Mouse (Mus musculus) spleen, postnatal 0 days (tissue): ENCODE results near the gene 4930451I11Rik. TPM values are rescaled to one million over a fixed set of nuclear protein-coding genes. Genes with fewer than 3 reads are reported as not detected.

Experiments
- polyA plus RNA-seq: library from polyadenylated mRNA; unstranded; fragments of >200 nt; fragmentation: Nextera tagmentation; extraction: Ambion mirVana; gene quantifications from 2 replicates; pipeline ENCODE4 v1.2.1, GENCODE M21; 2015

Gene 4930451I11Rik
- not detected in 2 replicates for polyA plus RNA-seq

GRCm38 (mm10) chr7:126831539-126831938 is at the start of gene 4930451I11Rik:
Gene 4930451I11Rik (minus strand): TSS chr7:126831639.

DNA sequence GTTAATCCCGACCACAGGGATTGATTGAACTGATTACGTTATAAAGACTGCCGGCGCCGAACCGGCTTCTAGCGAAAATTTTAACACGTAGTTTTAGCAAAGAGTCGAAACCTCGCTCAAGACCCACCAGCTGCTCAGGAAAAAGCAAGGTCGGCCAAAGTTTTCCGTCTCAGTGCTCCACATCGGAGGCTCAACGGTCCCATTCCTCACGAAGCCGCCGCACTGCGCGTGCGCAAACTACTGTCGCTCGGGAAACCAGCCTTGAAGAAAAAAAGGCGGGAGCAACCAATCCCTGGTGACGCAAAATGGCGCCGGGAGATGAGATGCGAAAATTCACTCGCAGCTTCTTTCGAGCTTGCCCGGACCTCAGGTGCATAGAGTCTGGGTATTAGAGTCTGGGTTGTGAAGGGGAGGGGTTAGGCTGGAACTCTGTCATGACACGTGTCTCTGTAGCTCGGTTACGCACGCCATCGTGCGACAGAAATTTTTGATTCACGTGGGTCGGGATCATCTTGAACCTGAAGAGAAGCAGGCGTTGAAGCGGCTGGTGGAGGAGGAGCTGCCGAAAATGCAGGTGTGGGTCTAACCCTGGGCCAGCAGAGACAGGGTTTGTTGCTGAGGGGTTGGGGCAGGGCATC is 30.8 kb upstream of the 4930451I11Rik start, which contains the start of gene Ino80e:
Gene Ino80e, minus strand, starts transcription at position 231 of the 638 bp plus-strand sequence.

DNA sequence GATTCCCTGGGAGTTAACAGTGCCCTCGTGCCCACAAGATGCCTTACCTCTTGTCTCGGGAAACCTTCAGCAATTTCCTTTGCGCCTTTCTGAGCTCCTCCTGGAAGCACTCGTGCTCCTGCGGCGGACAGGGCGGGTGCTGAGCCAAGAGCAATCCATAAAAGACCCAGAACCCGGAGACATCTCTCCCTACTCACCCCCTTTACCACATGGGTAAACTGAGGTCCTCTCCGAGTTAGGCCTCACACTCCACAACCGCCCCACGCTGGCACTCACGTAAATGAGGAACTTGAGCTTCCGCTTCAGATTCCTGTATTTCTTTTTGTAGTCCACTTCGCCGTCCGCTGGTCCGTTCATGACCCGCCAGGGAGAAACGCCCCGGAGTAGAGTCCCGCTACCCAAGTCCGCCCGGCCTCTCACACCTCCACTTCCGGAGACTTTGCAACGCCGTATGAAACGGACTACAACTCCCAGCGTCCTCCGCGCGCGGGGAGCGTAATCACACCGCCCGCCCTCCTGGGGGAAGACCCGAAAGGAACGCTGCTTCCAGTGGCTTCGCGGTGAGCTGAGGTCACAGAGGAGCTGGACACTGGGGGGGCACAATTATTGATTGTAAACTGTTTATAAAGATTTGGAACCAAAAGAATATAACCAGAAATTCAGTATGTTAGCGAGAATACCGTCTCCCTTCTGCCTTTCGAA is 30.1 kb upstream of the 4930451I11Rik start, which contains the start of gene Hirip3:
Gene Hirip3, plus strand, starts transcription at position 544 of the 702 bp plus-strand sequence.

DNA sequence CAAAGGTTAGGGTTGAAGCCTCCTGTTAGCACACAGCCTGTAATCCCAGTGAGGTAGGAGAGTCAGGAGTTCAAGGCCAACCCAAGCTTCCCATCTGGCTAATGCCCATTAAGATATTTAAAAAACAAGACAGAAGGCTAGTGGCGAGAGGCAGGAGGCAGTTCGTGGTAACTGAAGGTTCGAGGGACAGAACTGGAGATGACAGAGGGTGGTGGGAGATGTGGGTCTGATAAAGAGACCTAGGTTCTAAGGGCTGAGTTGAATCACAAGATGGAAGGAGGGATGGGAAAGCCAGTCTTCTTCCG is 15.6 kb upstream of the 4930451I11Rik start, which contains the start of gene Doc2a:
Gene Doc2a, plus strand, starts transcription at position 301 of the 305 bp plus-strand sequence.

GRCm38 (mm10) chr7:126797411-126798126 is 33.9 kb downstream of the 4930451I11Rik start, which contains the start of gene Fam57b:
Gene Fam57b (plus strand): TSS chr7:126797668.

DNA sequence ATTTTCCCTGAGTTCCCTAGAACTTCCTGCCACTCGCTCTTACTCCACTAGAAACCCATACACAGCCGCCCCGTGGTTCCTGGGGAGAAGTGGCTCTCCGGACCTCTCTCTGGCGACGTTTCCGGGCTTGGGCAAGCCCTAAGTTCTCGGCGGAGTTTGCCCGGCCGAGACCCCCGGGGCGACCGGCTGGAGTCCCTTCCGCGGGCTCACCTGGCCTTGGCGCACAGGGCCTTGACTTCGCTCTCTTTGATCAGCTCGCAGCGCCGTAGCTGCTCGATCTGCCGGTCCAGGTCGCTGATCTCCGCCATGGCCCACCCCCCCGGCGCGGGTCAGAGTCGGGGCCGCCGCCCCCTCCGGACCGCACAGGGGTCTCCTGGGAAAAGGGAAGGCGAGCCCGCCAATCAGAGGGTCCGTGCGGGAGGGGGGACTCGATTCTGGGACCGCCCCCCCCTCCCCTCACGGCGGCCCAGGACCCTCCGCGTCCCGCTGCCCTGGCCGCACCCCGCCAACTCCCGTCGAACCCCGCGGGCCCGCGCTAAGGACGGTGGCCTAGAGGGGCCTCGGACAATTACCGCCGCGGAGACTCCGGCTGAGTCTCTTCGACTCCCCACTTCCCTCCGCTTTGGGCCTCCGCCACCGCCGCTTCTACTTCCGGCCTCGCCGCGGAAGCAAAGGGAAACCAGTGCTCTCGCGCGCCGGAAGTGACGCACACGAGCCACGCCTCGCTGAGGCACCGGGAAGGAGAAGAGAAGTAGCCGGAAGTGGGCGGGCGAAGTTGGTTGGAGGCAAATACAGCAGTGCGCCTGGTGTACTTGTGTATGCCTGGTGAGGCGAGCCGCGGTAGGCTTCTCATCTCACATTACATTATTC is 39.4 kb downstream of the 4930451I11Rik start, which contains the start of gene Ppp4c:
Gene Ppp4c, minus strand, starts transcription at position 646 of the 870 bp plus-strand sequence.

GRCm38 (mm10) chr7:126780971-126781635 is 50.3 kb downstream of the 4930451I11Rik start, which contains the start of gene Tbx6:
Gene Tbx6 (plus strand): TSS chr7:126781483.

Other genes starting within 250 kb of the 4930451I11Rik start
- 8.2 and 8.4 TPM in 2 replicates for gene Apobr, start 246.7 kb downstream of the 4930451I11Rik start, polyA plus RNA-seq
- gene Cln3, start 245.8 kb downstream of the 4930451I11Rik start, polyA plus RNA-seq = 23.1 and 32.8 TPM in 2 replicates
- gene Il27, start 236.7 kb downstream of the 4930451I11Rik start, polyA plus RNA-seq = 0.52 and 0.55 TPM in 2 replicates
- gene Nupr1, start 200.8 kb downstream of the 4930451I11Rik start, polyA plus RNA-seq = 14.0 and 15.6 TPM in 2 replicates
- gene Sgf29, start 182.3 kb downstream of the 4930451I11Rik start, polyA plus RNA-seq = 32.5 and 37.4 TPM in 2 replicates
- gene Sult1a1, start 155.2 kb downstream of the 4930451I11Rik start, polyA plus RNA-seq = 10.9 and 15.1 TPM in 2 replicates
- gene Bola2, start 136.2 kb downstream of the 4930451I11Rik start, polyA plus RNA-seq = 142 and 152 TPM in 2 replicates
- gene Slx1b, start 135.9 kb downstream of the 4930451I11Rik start, polyA plus RNA-seq = 3.1 and 4.5 TPM in 2 replicates
- gene Coro1a, start 123.9 kb downstream of the 4930451I11Rik start, polyA plus RNA-seq = 226 and 316 TPM in 2 replicates
- gene Mapk3, start 72.0 kb downstream of the 4930451I11Rik start, polyA plus RNA-seq = 46.8 and 62.2 TPM in 2 replicates
- 4.7 and 6.9 TPM in 2 replicates for gene Gdpd3, start 65.3 kb downstream of the 4930451I11Rik start, polyA plus RNA-seq
- gene Ypel3, start 54.7 kb downstream of the 4930451I11Rik start, polyA plus RNA-seq = 155 and 172 TPM in 2 replicates
- 0.81 and 1.0 TPM in 2 replicates for gene Tbx6, start 50.2 kb downstream of the 4930451I11Rik start, polyA plus RNA-seq
- gene Ppp4c, start 39.1 kb downstream of the 4930451I11Rik start, polyA plus RNA-seq = 134 and 141 TPM in 2 replicates
- 0.16 TPM in 1 of 2 replicates, not detected in the other for gene Fam57b, start 34.0 kb downstream of the 4930451I11Rik start, polyA plus RNA-seq
- not detected in 2 replicates for gene Doc2a, start 15.8 kb upstream of the 4930451I11Rik start, polyA plus RNA-seq
- 22.2 and 23.3 TPM in 2 replicates for gene Hirip3, start 30.3 kb upstream of the 4930451I11Rik start, polyA plus RNA-seq
- gene Ino80e, start 30.7 kb upstream of the 4930451I11Rik start, polyA plus RNA-seq = 54.5 and 56.4 TPM in 2 replicates
- gene Taok2, start 53.1 kb upstream of the 4930451I11Rik start, polyA plus RNA-seq = 16.8 and 21.7 TPM in 2 replicates
- gene Tmem219, start 91.3 kb upstream of the 4930451I11Rik start, polyA plus RNA-seq = 27.2 and 31.4 TPM in 2 replicates
- gene Kctd13, start 97.2 kb upstream of the 4930451I11Rik start, polyA plus RNA-seq = 9.0 and 9.3 TPM in 2 replicates
- 0.12 TPM in 1 of 2 replicates, not detected in the other for gene Asphd1, start 117.9 kb upstream of the 4930451I11Rik start, polyA plus RNA-seq
- 0.34 and 0.40 TPM in 2 replicates for gene Sez6l2, start 118.9 kb upstream of the 4930451I11Rik start, polyA plus RNA-seq
- 56.1 and 61.1 TPM in 2 replicates for gene Cdipt, start 144.3 kb upstream of the 4930451I11Rik start, polyA plus RNA-seq
- 1.4 and 2.3 TPM in 2 replicates for gene Cdiptos, start 144.5 kb upstream of the 4930451I11Rik start, polyA plus RNA-seq
- gene Mvp, start 183.0 kb upstream of the 4930451I11Rik start, polyA plus RNA-seq = 13.4 and 15.9 TPM in 2 replicates
- gene Pagr1b, start 184.8 kb upstream of the 4930451I11Rik start, polyA plus RNA-seq = not detected in 2 replicates
- 32.5 and 43.1 TPM in 2 replicates for gene Pagr1a, start 185.7 kb upstream of the 4930451I11Rik start, polyA plus RNA-seq
- gene Gm42742, start 189.5 kb upstream of the 4930451I11Rik start, polyA plus RNA-seq = 3.7 and 10.6 TPM in 2 replicates
- gene Prrt2, start 189.6 kb upstream of the 4930451I11Rik start, polyA plus RNA-seq = 0.55 and 0.86 TPM in 2 replicates
- gene Maz, start 195.4 kb upstream of the 4930451I11Rik start, polyA plus RNA-seq = 47.2 and 48.3 TPM in 2 replicates
- 109 and 120 TPM in 2 replicates for gene Kif22, start 210.8 kb upstream of the 4930451I11Rik start, polyA plus RNA-seq